Mouse (Mus musculus) cerebellum, adult 2 months (tissue): ENCODE results near the gene Ager. TPM values are rescaled to one million over a fixed set of nuclear protein-coding genes. Genes with fewer than 3 reads are reported as not detected.

Source experiments
- DNase-seq, 2 experiments: peaks; one replicate each; pipeline ENCODE4 v3.0.0; 2021
- H3K27ac ChIP-seq: fragments of 200-500 bp; 2 replicates; pipeline ENCODE4 v1.5.1; 2012; ENCODE audit warnings: low read length, control low read depth, inconsistent platforms; ENCODE audit not compliant: insufficient read depth
- H3K27me3 ChIP-seq: fragments of 200-500 bp; 2 replicates; pipeline ENCODE4 v1.6.1; 2012; ENCODE audit warnings: inconsistent platforms, mild to moderate bottlenecking, low read length, moderate library complexity; ENCODE audit not compliant: control insufficient read depth, insufficient read depth
- H3K4me1 ChIP-seq: fragments of 200-500 bp; 2 replicates; pipeline ENCODE4 v1.6.1; 2011; ENCODE audit warnings: low read length; ENCODE audit not compliant: control insufficient read depth, insufficient read depth
- H3K4me3 ChIP-seq: fragments of 200-500 bp; replicated peaks from 2 replicates; pipeline ENCODE3; 2011; ENCODE audit warnings: mild to moderate bottlenecking, low read depth, low read length, control low read depth; ENCODE audit not compliant: insufficient read depth
- CTCF ChIP-seq: fragments of 200-500 bp; IDR thresholded peaks from 2 replicates; pipeline ENCODE4 v1.5.1; 2011; ENCODE audit warnings: low read depth, mild to moderate bottlenecking, control low read depth, low read length, moderate library complexity, borderline replicate concordance; ENCODE audit not compliant: insufficient read depth
- POLR2A ChIP-seq: fragments of 200-500 bp; IDR thresholded peaks from 2 replicates; pipeline ENCODE4 v1.6.1; 2011; ENCODE audit warnings: low read length, control low read depth, borderline replicate concordance; ENCODE audit not compliant: insufficient read depth
- WGBS: fragments of 180-500 bp; shearing (Covaris S2); methylation state at CpG from one replicate; pipeline ENCODE4 v1.1.7; 2018; 5-methylcytosine and 5-hydroxymethylcytosine counted together
- polyA plus RNA-seq: library from polyadenylated mRNA; depleted of rRNA; stranded (reverse); fragments of >200 nt; gene quantifications from 2 replicates; pipeline ENCODE4 v1.2.3, GENCODE M21; 2012; rRNA removed

Ager gene
- polyA plus RNA-seq, 1 experiment, result 1.4 TPM

GRCm38 (mm10) chr17:34646906-34647787, 49.5 kb downstream of the Ager start, which contains the start of gene Atf6b:
TSS of gene Atf6b (plus strand) at chr17:34647146.
- Histone ChIP-seq H3K27me3 (no peaks in the 10 kb centered on the region), H3K27ac (0 out of 2 replicates have a peak within 1 kb of the TSS, but pooled peaks have one; percentile 8), H3K4me3 (peak within 1 kb of the TSS; percentile 68), H3K4me1 (peaks cover 18% of the 10 kb centered on the region)
- WGBS, result 2% methylated on average over 66 of the region's 66 CpGs
- TF ChIP-seq POLR2A, result peak; percentile 31; the same call in 1 of the 2 replicates
- no peak for TF ChIP-seq CTCF
- DNase-seq, result peak; percentile 94 to 99

- H3K27ac ChIP-seq, result no peak overlapping the region
Observed at GRCm38 (mm10) chr17:34648141-34648890, 50.7 kb downstream of the Ager start.

GRCm38 (mm10) chr17:34649106-34649864, 51.6 kb downstream of the Ager start:
- DNase-seq, result peak in 1 of 2 experiments; percentile 8
- H3K27ac ChIP-seq, result no peak overlapping the region
- no peaks in the 10 kb centered on the region for H3K27me3 ChIP-seq
- TF ChIP-seq POLR2A (no peak), CTCF (no peak)
- peaks cover 12% of the 10 kb centered on the region for H3K4me1 ChIP-seq
- no peak overlapping the region for H3K4me3 ChIP-seq
- WGBS, result 83% methylated on average over 18 of the region's 18 CpGs

More at GRCm38 (mm10) chr17:34648141-34648890, 50.7 kb downstream of the Ager start:
- Histone ChIP-seq H3K4me3 (peak overlapping the region; percentile 5), H3K27me3 (no peaks in the 10 kb centered on the region), H3K4me1 (peaks cover 15% of the 10 kb centered on the region)
- 83% methylated on average over 16 of the region's 16 CpGs for WGBS
- DNase-seq, result peak; percentile 12 to 19
- TF ChIP-seq POLR2A (no peak), CTCF (no peak)

Other genes starting within 250 kb of the Ager start
- not detected in 2 replicates for gene Btnl2, start 243.0 kb upstream of the Ager start, polyA plus RNA-seq
- gene Btnl1, start 220.7 kb upstream of the Ager start, polyA plus RNA-seq, result not detected in 2 replicates
- gene BC051142, start 199.0 kb upstream of the Ager start, polyA plus RNA-seq, result 5.8 and 6.5 TPM in 2 replicates
- gene Btnl4, start 120.5 kb upstream of the Ager start, polyA plus RNA-seq, result not detected in 2 replicates
- not detected in 2 replicates for gene Btnl6, start 80.5 kb upstream of the Ager start, polyA plus RNA-seq
- gene Notch4, start 33.6 kb upstream of the Ager start, polyA plus RNA-seq, result 3.8 and 4.3 TPM in 2 replicates
- gene Gpsm3, start 8.1 kb upstream of the Ager start, polyA plus RNA-seq, result 2.6 and 3.1 TPM in 2 replicates
- 69.5 and 72.3 TPM in 2 replicates for gene Pbx2, start 6.6 kb upstream of the Ager start, polyA plus RNA-seq
- 125 and 137 TPM in 2 replicates for gene Rnf5, start 5.8 kb downstream of the Ager start, polyA plus RNA-seq
- 172 and 179 TPM in 2 replicates for gene Agpat1, start 6.4 kb downstream of the Ager start, polyA plus RNA-seq
- 6.3 and 7.4 TPM in 2 replicates for gene Egfl8, start 18.1 kb downstream of the Ager start, polyA plus RNA-seq
- gene Ppt2, start 30.6 kb downstream of the Ager start, polyA plus RNA-seq, result 57.3 and 66.9 TPM in 2 replicates
- 194 and 222 TPM in 2 replicates for gene Prrt1, start 31.7 kb downstream of the Ager start, polyA plus RNA-seq
- gene Fkbpl, start 46.9 kb downstream of the Ager start, polyA plus RNA-seq, result 7.4 and 8.5 TPM in 2 replicates
- gene Atf6b, start 49.3 kb downstream of the Ager start, polyA plus RNA-seq, result 61.4 and 69.4 TPM in 2 replicates
- 1.6 and 1.8 TPM in 2 replicates for gene Tnxb, start 72.7 kb downstream of the Ager start, polyA plus RNA-seq
- gene C4b, start 146.0 kb downstream of the Ager start, polyA plus RNA-seq, result 8.5 and 10.2 TPM in 2 replicates
- not detected in 2 replicates for gene Cyp21a1, start 206.7 kb downstream of the Ager start, polyA plus RNA-seq
- gene Stk19, start 239.1 kb downstream of the Ager start, polyA plus RNA-seq, result 52.9 TPM in 2 replicates
- gene Dxo, start 239.2 kb downstream of the Ager start, polyA plus RNA-seq, result 59.6 and 62.5 TPM in 2 replicates